Mouse (Mus musculus) MEL-GATA-1-ER (cell line): ENCODE data around the gene Sdsl.
A peak's percentile ranks its signal among the peaks of the same experiment; 100 is the strongest.

Source experiments
- DNase-seq: peaks from one replicate; pipeline ENCODE4 v3.0.0-alpha.2; 2012; ENCODE audit warnings: low read depth; ENCODE audit errors: extremely low read depth

The Sdsl gene

GRCm38 (mm10) chr5:120456841-120457554 is 15.6 kb downstream of the Sdsl start:
- DNase-seq: no peak

GRCm38 (mm10) chr5:120456253-120456652 is 16.4 kb downstream of the Sdsl start:
- no peak for DNase-seq

- DNase-seq: no peak
Observed at GRCm38 (mm10) chr5:120454756-120455337, 17.8 kb downstream of the Sdsl start.

GRCm38 (mm10) chr5:120447305-120447704 is 25.3 kb downstream of the Sdsl start:
- DNase-seq: no peak

GRCm38 (mm10) chr5:120440733-120441132 is 31.9 kb downstream of the Sdsl start:
- peak; percentile 60 for DNase-seq

- no peak for DNase-seq
Observed at GRCm38 (mm10) chr5:120439887-120440670, 32.5 kb downstream of the Sdsl start.

GRCm38 (mm10) chr5:120438991-120439710 is 33.5 kb downstream of the Sdsl start:
- no peak for DNase-seq

- no peak for DNase-seq
Observed at GRCm38 (mm10) chr5:120438469-120438868, 34.1 kb downstream of the Sdsl start.

GRCm38 (mm10) chr5:120437986-120438385 is 34.6 kb downstream of the Sdsl start:
- no peak for DNase-seq

- no peak for DNase-seq
Observed at GRCm38 (mm10) chr5:120437539-120437938, 35.1 kb downstream of the Sdsl start.

GRCm38 (mm10) chr5:120436885-120437495 is 35.6 kb downstream of the Sdsl start:
- DNase-seq: no peak

GRCm38 (mm10) chr5:120435731-120436501 is 36.7 kb downstream of the Sdsl start:
- DNase-seq: no peak

GRCm38 (mm10) chr5:120435006-120435681 is 37.5 kb downstream of the Sdsl start:
- no peak for DNase-seq

GRCm38 (mm10) chr5:120434231-120434735 is 38.3 kb downstream of the Sdsl start:
- DNase-seq: no peak

GRCm38 (mm10) chr5:120433135-120433760 is 39.4 kb downstream of the Sdsl start:
- no peak for DNase-seq

- DNase-seq: no peak
Observed at GRCm38 (mm10) chr5:120432486-120433015, 40.1 kb downstream of the Sdsl start.

GRCm38 (mm10) chr5:120431649-120432485 is 40.7 kb downstream of the Sdsl start, which contains the start of gene Lhx5:
Gene Lhx5 (plus strand): TSS chr5:120431699.
- DNase-seq: no peak

- no peak for DNase-seq
Observed at GRCm38 (mm10) chr5:120431001-120431583, 41.5 kb downstream of the Sdsl start.
